Mouse (Mus musculus) testis, adult 2 months (tissue): ENCODE results near the gene Lrmda.

Experiments
- CTCF ChIP-seq: fragments of 200-500 bp; IDR thresholded peaks from 2 replicates; pipeline ENCODE4 v1.5.1; 2012; ENCODE audit warnings: low read depth, mild to moderate bottlenecking, inconsistent platforms, low read length, moderate library complexity; ENCODE audit not compliant: control insufficient read depth, insufficient read depth, insufficient replicate concordance
- POLR2A ChIP-seq: fragments of 200-500 bp; IDR thresholded peaks from 2 replicates; pipeline ENCODE4 v1.6.1; 2012; ENCODE audit warnings: low read depth, mild to moderate bottlenecking, inconsistent platforms, low read length, moderate library complexity; ENCODE audit not compliant: control insufficient read depth

DNA sequence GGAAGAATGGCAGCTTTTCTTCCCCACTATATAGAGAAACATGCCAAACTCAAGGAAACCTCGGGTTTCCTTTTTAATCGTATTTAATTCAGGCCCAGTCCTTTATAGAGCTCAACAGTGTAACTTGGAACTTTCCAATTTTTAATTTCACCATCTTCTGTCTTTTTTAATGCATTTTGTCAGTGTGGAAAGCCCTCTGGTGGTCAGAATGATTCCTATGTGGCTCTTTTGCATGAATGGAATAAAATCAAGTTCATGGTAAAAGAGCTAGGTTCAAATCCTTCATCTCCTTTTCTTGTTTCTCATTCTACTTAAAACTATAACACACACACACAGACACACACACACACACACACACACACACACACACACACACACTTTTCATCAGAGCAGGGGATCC is 425.0 kb downstream of the Lrmda start:
- no peak for TF ChIP-seq POLR2A
- TF ChIP-seq CTCF: no peak
